Mouse (Mus musculus): ENCODE results near the gene Stac2. TPM values are rescaled to one million over a fixed set of nuclear protein-coding genes. Genes with fewer than 3 reads are reported as not detected.

Gene Stac2
- total and polyA plus RNA-seq, 3 experiments: 0.07 TPM; not detected in 2

- TF ChIP-seq RCOR1 (conservative IDR thresholded peaks at IDR 0.05; ENCODE audit: low read depth, low read length): no peak
- peak; percentile 98 for TF ChIP-seq POLR2AphosphoS2 (IDR thresholded peaks at IDR 0.05; ENCODE audit: low read depth, low read length)
- peak; percentile 73 for TF ChIP-seq POLR2A (IDR thresholded peaks at IDR 0.05; ENCODE audit: low read depth, low read length)
- TF ChIP-seq MEF2A (IDR thresholded peaks at IDR 0.05; ENCODE audit: borderline replicate concordance, low read depth, low read length): 0 out of 2 replicates have a peak, but pooled peaks have one; percentile 52
- 0 out of 2 replicates have a peak, but pooled peaks have one; percentile 40 for TF ChIP-seq TCF12 (IDR thresholded peaks at IDR 0.05; ENCODE audit: low read depth, low read length)
- TF ChIP-seq MYC (IDR thresholded peaks at IDR 0.05; ENCODE audit: low read depth, low read length): no peak
Observed at GRCm38 (mm10) chr11:98031443-98031770, 21.9 kb downstream of the Stac2 start (continued).

GRCm38 (mm10) chr11:98030701-98031442 lies 22.4 kb downstream of the Stac2 start:
- H3K4me3 ChIP-seq (replicated peaks in 1 of 3; ENCODE audit: low read depth in 2 of 3, low read length in 2 of 3, poor library complexity in 1 of 3): no peak overlapping the region
- DNase-seq (ENCODE audit: extremely low read depth): peak; percentile 44
- no peaks in the 10 kb centered on the region for H3K27me3 ChIP-seq (replicated peaks)
- H3K27ac ChIP-seq (ENCODE audit: insufficient read depth, low read depth): no peak overlapping the region
- peaks cover 23% of the 10 kb centered on the region for H3K79me2 ChIP-seq (replicated peaks; ENCODE audit: control insufficient read depth, extremely low read depth, insufficient read depth, poor library complexity, severe bottlenecking)
- no peak overlapping the region for H3K9ac ChIP-seq (ENCODE audit: insufficient read depth, low read depth)
- no peaks in the 10 kb centered on the region for H3K9me3 ChIP-seq (replicated peaks; ENCODE audit: low read length)
- in situ Hi-C loops (cut with MboI; ENCODE audit: low pct_ligation_motif_present, low pct_unique_long_range_greater_than_20kb, low sequenced_read_pairs): no loop called here
- H3K4me1 ChIP-seq (ENCODE audit: control insufficient read depth in 1 of 2, insufficient read depth in 2 of 2): peaks cover 9 to 20% of the 10 kb centered on the region in 2 experiments
- H3K4me2 ChIP-seq (ENCODE audit: insufficient read depth, low read depth, poor library complexity, severe bottlenecking): no peak overlapping the region
- peaks cover 33 to 39% of the 10 kb centered on the region in 2 experiments for H3K36me3 ChIP-seq (replicated peaks in 1 of 2; ENCODE audit: control insufficient read depth in 1 of 2, insufficient read depth in 1 of 2, low read length in 1 of 2)
- TF ChIP-seq MAZ (IDR thresholded peaks at IDR 0.05; ENCODE audit: low read depth, low read length) (no peak), ZMIZ1 (IDR thresholded peaks at IDR 0.05; ENCODE audit: low read depth, low read length) (peak; percentile 93), POLR2AphosphoS2 (IDR thresholded peaks at IDR 0.05; ENCODE audit: low read depth, low read length) (peak; percentile 99; the same call in 1 of the 2 replicates), JUN (IDR thresholded peaks at IDR 0.05; ENCODE audit: insufficient read depth, low read depth, low read length) (no peak), CTCF (conservative IDR thresholded peaks at IDR 0.05 in 1 of 2, IDR thresholded peaks at IDR 0.05 in 1 of 2; ENCODE audit: low read depth in 2 of 2, low read length in 2 of 2) (peak in 1 of 2 experiments; percentile 27; a peak in 2 of 4 replicates), TBP (conservative IDR thresholded peaks at IDR 0.05; ENCODE audit: low read depth, low read length) (0 out of 2 replicates have a peak, but pooled peaks have one; percentile 29), USF1 (IDR thresholded peaks at IDR 0.05; ENCODE audit: low read depth, low read length) (no peak), MAX (IDR thresholded peaks at IDR 0.05; ENCODE audit: low read length) (peak; percentile 25; the same call in 1 of the 2 replicates), USF2 (conservative IDR thresholded peaks at IDR 0.05; ENCODE audit: low read depth, low read length) (0 out of 2 replicates have a peak, but pooled peaks have one; percentile 21), MYC (IDR thresholded peaks at IDR 0.05; ENCODE audit: low read depth, low read length) (0 out of 2 replicates have a peak, but pooled peaks have one; percentile 44), PAX5 (IDR thresholded peaks at IDR 0.05; ENCODE audit: low read length) (no peak), HCFC1 (IDR thresholded peaks at IDR 0.05; ENCODE audit: low read depth, low read length) (0 out of 2 replicates have a peak, but pooled peaks have one; percentile 6), RAD21 (IDR thresholded peaks at IDR 0.05; ENCODE audit: low read depth, low read length) (no peak), POLR2A (IDR thresholded peaks at IDR 0.05; ENCODE audit: low read depth, low read length) (peak; percentile 72; the same call in 1 of the 2 replicates), UBTF (IDR thresholded peaks at IDR 0.05; ENCODE audit: low read depth, low read length) (0 out of 2 replicates have a peak, but pooled peaks have one; percentile 45)
- dilution Hi-C loops (cut with MboI; ENCODE audit: extremely low pct_ligation_motif_present, extremely low pct_unique_long_range_greater_than_20kb, low sequenced_read_pairs): no loop called here
